Mouse (Mus musculus): ENCODE measurements around the gene Cdyl.

Gene Cdyl

DNA sequence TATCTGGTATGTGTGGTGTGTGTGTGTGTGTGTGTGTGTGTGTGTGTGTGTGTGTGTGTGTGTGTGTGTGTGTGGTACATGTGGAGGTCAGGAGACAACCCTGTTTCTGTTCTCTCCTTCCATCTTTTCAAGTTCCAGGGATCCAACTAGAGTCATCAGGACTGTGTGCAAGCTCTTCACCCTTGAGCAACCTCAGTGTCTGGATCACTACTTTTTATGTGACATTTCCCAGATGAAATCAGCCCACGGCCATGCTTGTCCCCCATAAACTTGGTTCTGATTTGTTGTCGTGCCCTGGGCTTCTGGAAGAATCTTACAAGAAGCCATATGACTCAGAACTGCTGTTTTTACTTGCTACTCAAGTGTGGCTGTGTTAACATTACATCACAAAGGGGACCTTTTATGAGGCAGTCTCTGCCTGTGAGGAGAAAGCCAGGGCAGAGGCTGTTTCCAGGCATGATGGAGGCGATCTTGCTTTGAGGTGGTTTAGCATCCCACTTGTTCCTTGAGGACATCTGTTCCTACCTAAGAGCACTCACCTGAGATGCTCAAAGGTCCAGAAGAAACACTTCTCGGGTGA, at the start of gene Cdyl:
Gene Cdyl (plus strand): TSS at position 428 of the 580 bp plus-strand sequence.
- DNase-seq (ENCODE audit: low spot score): no peak

DNA sequence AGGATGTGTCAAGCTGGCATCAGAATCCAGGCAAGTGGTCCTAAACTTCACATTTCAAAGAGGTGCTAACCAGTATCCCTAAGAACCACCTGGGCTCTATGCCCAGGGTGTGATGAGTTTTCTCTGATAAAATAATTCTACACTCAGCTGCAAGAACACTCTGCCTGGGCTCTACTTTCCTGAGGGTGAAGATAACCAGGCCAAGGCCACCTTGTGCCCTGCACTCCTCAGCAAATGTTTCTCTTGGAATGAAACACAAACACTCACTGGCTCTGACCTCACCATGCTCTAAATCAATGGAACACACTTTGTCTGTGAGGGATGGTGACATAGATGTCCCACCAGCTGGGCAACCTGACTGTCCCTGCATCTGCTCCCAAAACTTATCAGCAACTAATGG, 48.9 kb upstream of the Cdyl start:
- DNase-seq (ENCODE audit: low spot score): no peak

DNA sequence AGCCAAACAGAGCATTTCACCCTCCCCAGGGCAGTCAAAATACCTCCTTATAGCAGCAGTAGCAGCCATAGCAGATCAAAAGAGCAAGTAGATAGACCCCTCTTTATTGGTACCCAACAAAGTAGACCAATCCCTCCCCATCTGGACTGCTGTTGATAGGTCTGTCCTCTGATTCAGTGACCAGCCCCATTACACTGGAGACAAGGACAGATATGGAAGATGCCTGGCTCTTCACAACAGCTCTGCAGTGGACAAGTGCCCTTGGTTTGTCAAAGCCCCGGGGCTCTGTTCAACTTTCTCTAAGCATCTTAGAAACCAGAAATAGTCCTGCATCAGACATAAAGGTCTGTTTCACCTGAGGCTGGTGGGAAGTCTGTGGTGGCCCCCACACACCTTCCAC, 47.1 kb upstream of the Cdyl start:
- no peak for DNase-seq (ENCODE audit: low spot score)

DNA sequence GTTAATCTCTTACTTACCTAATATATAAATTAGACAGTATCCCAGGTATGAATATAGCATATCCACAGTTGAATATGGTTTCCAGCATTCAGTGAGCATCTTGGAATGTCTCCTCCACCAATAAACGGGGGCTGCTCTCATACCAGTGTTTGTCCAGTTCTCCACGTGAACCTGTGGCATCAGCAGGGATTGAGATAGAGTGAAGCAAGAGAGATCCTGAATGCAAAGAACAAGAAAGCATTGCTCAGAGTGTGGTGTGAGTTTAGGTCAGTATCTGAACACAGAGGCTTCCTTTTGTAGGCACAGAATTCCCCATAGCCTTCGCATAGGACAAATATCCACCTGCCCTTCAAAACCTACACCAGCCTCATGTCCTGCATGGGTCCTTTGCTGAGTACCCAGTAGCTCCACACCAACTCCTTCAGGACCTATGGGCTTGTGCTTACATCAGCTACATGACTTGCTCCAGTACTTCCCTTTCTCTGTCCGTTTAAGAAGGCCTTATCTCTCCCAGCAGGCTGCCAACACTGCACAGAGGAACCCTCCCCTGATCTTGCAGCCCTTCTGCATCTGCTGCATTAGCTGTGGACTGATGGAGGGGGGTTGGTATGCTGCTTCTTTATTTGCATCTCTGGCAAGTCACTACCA, 44.7 kb upstream of the Cdyl start:
- DNase-seq (ENCODE audit: low spot score): no peak

DNA sequence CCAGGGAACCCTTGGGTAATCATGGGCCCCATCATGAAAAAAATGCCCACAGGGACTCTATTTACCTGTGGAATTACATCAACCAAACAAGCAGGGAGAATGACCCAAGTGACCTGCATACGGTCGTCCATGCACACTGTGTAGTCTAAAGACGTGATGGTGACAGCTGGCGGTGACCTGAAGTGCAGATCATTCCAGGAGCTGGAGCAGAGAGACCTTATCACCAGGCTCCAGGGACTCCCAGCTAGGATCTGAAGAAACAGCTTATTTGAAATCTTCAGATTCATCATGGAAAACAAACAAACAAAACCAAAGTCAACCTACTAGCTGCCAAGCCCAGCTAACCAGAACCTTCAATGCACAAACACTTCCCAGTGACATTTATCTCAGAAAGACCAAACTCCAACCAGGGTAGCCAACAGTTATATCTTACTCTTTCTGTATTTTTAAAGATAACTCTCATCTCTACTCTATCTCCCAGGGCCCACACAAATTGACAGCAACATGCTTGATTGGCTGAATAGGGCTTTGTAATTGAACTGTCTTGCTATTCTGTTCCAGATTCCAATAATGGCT, 43.0 kb upstream of the Cdyl start:
- no peak for DNase-seq (ENCODE audit: low spot score)

DNA sequence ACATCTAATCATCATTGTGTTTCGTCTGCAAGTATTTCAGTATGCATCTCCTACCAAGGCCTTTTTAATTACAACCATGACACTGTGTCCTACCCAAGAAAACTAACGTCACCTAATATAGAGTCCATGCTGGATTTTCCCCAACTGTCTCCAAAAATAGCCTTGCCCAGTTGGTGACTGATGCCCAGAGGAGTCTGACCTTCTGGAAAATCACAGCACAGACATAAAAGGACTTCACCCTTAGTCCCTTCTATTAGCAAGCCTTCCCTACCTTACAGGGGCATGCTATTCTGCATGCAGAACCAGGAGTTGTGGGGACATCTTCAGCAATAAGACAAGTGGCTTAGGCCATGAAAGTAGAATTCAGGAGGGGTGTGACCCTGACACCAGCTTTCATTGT, 40.3 kb upstream of the Cdyl start:
- DNase-seq (ENCODE audit: low spot score): no peak

DNA sequence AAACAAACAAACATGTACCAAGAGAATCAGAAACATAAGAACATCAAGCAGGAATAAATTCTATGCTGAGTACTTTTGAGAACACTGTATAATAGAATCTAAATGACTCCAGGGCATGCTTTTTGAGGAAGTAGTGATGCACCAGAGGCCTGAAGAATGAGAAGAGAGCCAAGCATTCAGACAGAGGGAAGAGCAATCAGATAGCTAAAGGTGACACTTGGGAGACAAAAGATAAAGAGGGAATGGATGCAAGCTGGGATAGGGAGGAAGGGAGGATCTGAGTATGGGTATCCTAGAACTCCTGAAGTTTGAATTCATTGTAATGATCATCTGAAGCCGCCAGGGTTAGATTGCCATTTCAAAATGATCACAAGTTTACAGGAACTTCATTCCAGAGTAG, 38.9 kb upstream of the Cdyl start:
- no peak for DNase-seq (ENCODE audit: low spot score)

DNA sequence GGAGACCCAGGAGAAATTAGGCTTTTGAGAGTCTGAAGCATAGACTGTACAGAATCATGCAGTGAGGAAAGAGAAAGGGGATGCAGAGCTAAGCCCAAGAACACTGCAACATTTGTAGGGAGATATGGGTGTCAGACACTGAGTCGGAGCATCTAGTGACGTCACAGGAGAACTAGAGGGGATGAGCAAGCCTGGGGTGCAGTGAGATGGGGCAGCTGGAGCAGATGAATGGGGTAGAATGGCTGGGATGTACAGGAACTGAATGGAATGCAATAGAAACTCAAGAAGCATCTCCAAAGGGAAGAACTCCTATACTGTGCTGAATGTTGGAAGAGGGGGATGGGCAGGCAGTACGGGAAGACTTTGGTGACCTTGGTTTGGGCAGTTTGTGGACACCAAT, 34.8 kb upstream of the Cdyl start:
- no peak for DNase-seq (ENCODE audit: low spot score)

DNA sequence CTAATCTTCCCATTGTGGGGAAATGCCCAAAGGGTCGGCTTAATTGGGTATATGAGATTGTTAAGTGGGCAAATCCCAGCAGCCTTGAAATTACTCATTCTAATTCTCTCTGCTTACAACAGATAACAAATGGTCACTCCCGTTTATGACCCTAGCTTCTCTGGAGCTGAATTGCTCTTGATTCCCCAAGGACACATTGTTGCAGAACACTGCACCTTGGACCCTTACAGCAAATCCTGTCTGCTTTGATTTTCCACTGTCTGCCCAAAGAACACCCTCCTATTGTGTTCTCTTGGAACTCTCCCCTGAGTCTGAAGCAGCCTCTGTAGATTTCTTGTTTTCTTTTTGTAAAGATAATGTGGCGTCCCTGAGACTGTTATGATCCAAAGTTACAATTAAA, 34.1 kb upstream of the Cdyl start:
- no peak for DNase-seq (ENCODE audit: low spot score)

DNA sequence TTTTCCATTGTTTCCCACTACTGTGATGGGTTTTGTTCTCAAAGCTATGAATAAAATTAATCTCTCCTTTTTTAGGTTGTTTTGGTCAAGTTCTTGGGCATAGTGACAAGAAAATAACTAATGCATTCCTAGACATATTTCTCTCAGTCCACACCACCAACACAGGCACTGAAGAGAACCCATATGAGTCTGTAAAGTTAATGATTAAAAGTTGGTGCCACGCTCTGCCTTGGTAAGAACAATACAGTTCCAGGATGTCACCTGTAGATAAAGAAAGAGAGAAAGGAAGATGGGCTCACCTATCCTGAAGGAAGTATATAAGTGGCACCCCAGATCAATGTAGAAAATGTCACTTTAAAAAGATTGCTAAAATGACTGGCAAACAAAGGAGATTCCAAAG, 32.3 kb upstream of the Cdyl start:
- DNase-seq (ENCODE audit: low spot score): no peak

DNA sequence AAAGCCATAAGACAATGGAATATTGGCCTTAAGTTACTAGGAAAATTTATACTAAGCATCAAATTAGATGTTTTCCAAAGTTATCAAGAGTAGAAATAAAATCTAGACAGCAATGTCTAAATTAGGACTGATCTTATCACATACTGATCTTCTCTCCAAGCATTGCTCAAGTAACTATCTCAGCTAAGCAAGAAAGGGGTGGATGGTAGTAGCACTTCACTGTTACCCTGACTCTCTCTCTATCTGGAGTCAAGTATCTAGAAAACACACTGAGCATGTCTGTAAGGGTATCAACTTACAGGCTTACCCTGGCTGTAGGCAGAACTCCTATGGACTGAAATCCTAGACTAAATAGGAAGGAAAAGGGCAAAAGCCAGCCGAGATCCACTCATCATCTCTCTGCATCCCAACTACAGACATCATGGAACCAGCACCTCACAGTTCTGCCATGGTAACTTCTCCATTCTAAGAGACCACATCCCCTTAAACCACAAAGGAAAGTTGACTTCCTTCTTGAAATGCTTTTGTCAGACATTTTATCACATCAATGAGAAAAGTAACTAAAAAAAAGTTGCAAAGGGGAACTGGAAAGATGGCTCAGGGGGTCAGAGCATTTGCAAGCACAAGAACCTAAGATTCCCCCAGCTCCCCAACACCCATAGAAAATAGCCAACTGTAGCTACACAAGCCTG, 12.4 kb upstream of the Cdyl start:
- DNase-seq (ENCODE audit: low spot score): no peak

DNA sequence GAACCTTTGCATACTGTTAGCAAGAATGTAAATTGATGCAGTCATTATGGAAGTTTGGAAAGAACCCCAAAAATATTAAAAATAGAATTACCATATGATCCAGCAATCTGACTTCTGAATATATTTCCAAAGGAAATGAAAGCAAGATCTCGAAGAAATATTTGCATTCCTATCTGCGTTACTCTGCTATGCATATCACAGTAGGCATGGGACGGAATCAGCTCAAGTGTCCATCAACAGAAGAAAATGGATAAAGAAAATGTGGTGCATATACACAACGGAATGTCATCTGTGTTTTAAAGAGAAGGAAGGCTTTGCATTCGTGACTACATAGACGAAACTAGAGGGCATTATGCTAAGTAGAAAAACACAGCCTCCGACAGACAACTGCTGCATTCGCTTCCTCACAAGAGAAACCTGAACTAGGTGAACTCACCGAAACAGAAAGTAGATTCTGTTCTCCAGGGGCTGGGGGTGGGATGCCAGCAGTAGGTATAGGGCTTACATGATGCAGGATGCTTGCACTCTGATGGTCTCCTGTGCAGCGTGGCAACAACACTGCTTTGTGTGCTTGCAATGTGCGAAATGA, 9.3 kb upstream of the Cdyl start:
- DNase-seq (ENCODE audit: low spot score): no peak

DNA sequence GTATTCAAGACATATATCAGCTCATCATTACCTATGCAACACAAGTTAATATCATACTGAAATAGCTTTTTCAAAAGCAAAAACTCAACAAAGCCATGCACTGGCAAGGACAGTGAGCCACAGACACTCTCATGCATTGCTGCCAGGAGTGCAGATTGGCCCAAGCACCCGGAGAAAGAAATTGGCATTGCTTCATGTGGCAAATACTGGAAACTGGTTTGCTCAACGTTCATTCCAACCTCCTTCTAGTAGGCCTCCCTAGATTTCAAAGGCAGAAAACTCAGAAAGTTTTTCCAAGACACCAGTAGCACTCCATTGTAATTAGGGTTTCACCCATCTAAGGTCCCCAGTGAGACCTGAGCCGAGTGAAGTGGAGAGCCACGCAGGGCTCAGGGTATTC, 6.8 kb upstream of the Cdyl start:
- DNase-seq (ENCODE audit: low spot score): no peak

DNA sequence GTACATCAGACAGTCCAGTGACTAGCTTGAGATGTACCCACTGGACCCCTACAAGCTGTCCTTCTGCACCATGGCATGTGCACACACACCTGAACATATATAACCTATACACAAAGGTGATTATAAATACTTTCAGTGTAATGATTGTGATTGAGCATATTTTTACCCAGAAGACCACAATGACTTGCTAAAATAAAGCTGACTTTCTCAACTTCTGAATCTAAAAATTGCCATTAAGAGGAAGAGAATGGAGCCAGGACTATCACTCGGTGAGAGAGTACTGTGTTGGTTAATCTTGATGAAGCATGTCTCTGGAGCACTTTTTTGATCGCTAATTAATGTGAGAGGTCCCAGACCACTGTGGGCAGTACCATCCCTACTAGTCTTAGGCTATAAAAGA, 2.8 kb upstream of the Cdyl start:
- no peak for DNase-seq (ENCODE audit: low spot score)

DNA sequence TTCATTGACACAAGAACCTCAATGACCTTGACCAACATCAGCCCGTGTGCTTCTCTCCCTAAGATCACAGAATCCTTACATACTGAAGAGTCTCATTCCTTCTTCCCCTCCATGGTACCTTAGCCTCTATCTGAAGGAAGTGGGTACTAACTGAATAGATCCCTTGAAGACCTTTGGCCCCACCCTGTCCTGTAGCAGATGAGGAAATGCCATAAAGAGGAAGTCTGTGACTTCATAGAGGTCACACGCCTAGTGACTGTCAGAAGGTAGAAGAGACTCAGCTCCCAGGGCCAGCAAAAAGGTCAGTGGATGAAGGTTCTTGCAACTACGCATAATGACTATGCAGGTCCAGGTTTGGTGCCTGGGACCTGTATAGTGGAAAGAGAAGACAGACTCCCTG, 5.8 kb downstream of the Cdyl start:
- no peak for DNase-seq (ENCODE audit: low spot score)

DNA sequence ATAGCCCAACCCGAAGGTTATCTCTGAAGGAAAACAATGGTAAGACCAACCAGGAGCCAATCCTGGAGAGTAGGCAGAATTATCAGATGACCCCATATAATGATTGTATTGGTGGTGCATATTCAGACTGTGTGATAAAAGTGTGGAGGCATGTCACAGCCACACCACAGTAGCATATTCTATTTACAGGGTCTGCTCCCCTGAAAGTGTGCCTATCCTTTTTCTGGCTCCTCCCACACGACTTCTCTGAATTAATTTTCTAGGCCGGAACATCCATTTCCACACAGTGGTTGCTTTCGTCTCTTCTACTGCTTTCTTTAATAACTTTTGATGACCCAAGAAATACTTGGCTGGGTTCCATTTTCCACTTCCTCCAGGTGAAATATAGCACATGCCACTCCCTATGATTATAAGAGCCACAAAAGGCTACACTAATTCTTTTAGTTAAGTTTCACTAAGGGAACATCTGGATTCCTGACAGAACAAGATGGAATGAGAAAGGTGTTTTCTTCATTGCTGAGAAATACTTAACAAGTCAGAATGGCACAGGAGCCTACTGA, 10.4 kb downstream of the Cdyl start:
- DNase-seq (ENCODE audit: low spot score): no peak

DNA sequence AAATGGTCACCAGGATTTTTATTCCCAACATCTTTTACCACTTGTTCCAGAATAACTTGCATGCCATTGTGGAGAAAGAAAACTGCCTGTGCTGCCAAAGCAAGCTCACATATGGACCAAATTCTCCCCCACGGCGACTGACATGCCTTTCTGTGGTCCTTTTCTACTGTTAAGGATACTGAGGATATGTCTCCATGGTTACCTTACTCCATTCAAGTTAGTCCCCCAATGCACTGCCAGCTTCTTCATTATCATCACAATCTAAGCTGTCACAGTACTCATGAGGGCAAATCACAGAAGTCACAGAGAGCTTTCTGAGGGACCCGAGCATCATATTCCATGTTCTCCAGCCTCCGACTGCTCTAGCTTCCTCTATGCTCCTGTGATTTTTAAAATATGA, 11.2 kb downstream of the Cdyl start:
- no peak for DNase-seq (ENCODE audit: low spot score)

DNA sequence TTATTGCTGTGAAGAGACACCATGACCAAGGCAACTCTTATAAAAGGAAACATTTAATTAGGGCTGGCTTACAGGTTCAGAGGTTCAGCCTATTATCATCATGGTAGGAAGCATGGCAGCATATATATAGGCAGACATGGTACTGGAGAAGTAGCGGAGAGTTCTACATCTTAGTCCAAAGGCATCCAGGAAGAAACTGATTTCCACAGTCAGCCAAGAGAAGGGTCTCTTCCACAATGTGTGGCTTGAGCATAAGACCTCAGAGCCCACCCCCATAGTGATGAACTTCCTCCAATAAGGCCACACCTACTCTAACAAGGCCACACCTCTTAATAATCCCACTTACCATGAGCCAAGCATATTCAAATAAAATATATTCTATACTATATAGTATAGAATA, 17.3 kb downstream of the Cdyl start:
- DNase-seq (ENCODE audit: low spot score): no peak

DNA sequence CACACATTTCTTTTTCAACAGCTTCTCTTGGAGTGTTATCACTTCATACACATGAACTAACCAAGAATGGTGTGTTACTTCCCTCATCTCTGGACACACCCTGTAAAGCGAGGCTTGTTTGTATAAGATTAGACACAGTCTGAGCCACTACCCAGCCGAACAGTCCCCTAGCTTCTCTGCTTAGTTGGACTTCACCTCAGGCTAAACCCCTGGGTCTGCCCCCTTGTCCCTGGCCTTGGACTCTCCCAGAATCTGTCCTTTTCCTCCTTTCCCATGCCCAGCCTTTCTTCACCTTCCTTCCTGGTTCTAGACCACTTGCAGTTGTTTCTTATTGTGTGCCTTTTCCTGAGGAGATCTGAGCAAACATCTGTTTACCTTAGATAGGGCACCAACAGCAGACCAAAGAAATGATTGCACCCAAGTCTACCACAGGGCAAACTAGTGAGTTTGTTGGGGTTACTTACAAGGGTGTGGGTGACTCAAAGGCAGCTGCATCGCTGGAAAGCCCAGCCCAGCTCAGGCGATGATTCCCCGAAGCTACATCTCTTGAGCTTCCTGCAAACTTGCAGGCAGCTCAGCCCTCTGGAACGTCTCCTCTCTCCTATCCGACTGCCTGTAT, 17.9 kb downstream of the Cdyl start:
- DNase-seq (ENCODE audit: low spot score): no peak

DNA sequence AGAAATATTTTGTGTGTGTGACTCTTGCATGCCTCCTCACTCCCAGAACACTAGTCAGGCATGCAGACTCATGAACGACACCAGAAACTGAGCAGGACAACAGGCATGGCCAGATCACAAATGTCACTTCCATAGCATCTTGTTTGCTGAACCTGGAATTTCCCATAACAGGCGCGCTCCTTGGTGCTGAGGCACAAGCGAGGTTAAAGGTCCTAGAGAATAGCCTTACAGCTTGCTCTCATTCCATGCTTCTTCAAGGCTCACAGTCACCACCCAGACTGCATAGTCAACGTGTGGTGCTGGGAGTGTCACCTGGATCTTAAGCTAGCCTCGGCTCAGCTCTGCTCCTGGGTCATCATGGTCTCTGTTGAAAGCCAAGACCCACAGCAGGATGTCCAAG, 19.1 kb downstream of the Cdyl start:
- no peak for DNase-seq (ENCODE audit: low spot score)

DNA sequence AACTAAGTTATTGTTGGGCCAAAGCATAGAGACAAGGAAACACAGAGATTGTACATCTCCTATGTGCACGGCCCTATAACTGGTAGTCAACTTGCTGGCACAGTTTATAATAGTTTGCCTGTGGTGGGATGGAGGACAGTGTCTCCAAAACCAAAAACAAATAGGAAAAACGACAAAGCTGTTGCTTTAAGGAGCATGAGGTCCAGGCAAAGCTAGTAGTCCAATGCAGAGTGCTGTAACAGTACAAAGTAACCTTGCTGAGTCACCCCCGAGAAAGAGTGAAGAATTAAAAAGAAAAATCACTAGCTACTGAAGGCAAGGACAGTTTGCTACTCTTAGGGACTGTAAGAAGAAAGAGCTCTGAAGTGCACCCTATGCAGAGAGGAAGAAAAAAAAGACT, 21.7 kb downstream of the Cdyl start:
- DNase-seq (ENCODE audit: low spot score): no peak

DNA sequence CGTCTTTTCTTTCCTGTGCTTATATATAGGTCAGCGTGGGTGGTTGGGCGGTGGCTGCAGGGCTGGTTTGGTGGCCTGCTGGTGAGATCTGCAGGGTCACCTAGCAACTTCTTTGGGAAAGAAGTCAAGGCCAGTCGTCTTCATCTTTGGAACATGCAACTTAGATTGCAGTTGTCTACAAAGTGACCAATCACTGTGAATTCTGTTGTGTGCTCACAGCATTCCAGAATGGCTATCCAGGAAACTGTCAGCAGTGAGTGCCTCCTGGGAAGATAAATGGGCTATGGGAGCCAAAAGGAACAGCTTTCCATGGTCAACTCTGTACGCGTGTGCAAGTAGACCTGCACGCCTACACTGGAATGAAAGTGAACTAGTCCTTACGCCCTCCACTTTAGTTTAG, 26.6 kb downstream of the Cdyl start:
- DNase-seq (ENCODE audit: low spot score): no peak
